Mouse (Mus musculus) erythroblast, embryonic 14.5 days (primary cell): ENCODE results near the gene Trpm3. TPM values are rescaled to one million over a fixed set of nuclear protein-coding genes. Genes with fewer than 3 reads are reported as not detected.

Experiments used
- H3K27me3 ChIP-seq: 2 replicates; pipeline ENCODE4 v1.6.1; 2012; ENCODE audit warnings: inconsistent platforms; ENCODE audit not compliant: control insufficient read depth
- H3K36me3 ChIP-seq: 2 replicates; pipeline ENCODE4 v1.6.1; 2012; ENCODE audit warnings: mild to moderate bottlenecking, inconsistent platforms; ENCODE audit not compliant: control insufficient read depth
- H3K4me1 ChIP-seq: 2 replicates; pipeline ENCODE4 v1.6.1; 2012; ENCODE audit warnings: inconsistent platforms; ENCODE audit not compliant: control insufficient read depth
- H3K4me3 ChIP-seq: replicated peaks from 2 replicates; pipeline ENCODE3; 2012; ENCODE audit warnings: moderate library complexity, mild to moderate bottlenecking, inconsistent platforms
- H3K9me3 ChIP-seq: 2 replicates; pipeline ENCODE4 v1.6.1; 2012; ENCODE audit warnings: low read length, inconsistent platforms, mixed read lengths; ENCODE audit not compliant: control insufficient read depth
- GATA1 ChIP-seq: IDR thresholded peaks from 2 replicates; pipeline ENCODE4 v1.6.1; 2012; ENCODE audit warnings: low read length, inconsistent platforms, mixed read lengths
- TAL1 ChIP-seq: IDR thresholded peaks from 3 replicates; pipeline ENCODE4 v1.6.1; 2012; ENCODE audit warnings: low read length, inconsistent platforms, mixed read lengths
- polyA plus RNA-seq: library from polyadenylated mRNA; stranded (reverse); fragments of >175 nt; gene quantifications from 2 replicates; pipeline ENCODE4 v1.2.3, GENCODE M21; 2012

Trpm3 gene
- polyA plus RNA-seq, 1 experiment = 0.02 TPM

- H3K36me3 ChIP-seq = no peaks in the 10 kb centered on the region
- TF ChIP-seq GATA1 (no peak), TAL1 (no peak)
- H3K27me3 ChIP-seq = no peaks in the 10 kb centered on the region
- H3K4me3 ChIP-seq = no peak overlapping the region
- H3K4me1 ChIP-seq = no peaks in the 10 kb centered on the region
- no peaks in the 10 kb centered on the region for H3K9me3 ChIP-seq
These were observed 162.1 kb downstream of the Trpm3 start for GRCm38 (mm10) chr19:22300906-22301305.

DNA sequence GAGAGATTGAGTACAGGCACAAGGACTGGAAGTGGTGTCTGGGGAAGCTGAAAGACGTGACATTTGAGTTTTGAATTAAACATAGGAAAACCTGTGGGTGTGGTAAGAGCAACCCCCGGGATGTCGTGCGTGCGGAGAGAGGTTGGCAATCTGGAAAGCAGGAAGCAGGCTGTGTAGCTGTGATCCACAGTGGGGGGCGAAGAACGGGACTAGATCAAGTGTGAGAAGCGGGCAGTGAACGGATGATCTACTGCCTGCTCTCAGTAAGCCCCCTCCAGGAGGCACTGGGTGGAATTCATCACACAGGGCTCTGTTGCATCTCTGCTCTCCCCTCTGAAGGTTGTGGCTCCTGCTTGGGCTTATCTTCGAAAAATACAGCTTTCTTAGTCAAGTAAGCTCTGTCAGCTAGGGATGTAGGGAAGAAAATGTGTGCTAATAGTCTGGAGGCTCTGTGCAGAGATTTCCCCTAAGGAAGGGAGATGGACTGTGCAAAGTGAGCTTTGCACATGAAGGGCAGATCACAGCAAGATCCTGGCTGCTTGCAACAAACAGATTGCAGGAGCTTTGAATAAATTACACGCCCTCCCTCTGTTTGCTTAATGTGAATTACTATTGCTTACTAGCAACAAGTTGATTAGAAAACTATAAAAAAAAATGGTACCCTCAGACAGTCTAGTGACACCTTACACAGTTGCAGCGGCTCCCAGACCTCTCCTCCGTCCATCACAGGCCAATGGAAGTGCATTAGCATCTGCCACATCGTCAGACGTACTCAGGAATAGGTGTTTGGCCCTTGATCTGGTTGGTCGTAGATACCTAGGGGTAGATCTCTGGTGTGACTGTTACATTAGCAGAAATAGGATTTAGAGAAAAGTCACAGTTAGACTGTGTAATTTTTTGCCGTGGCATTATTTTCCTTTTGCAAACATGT is 164.4 kb downstream of the Trpm3 start:
- no peaks in the 10 kb centered on the region for H3K36me3 ChIP-seq
- H3K9me3 ChIP-seq = no peaks in the 10 kb centered on the region
- no peaks in the 10 kb centered on the region for H3K27me3 ChIP-seq
- no peak for TF ChIP-seq GATA1
- TF ChIP-seq TAL1 = no peak
- H3K4me3 ChIP-seq = no peak overlapping the region
- no peaks in the 10 kb centered on the region for H3K4me1 ChIP-seq

GRCm38 (mm10) chr19:22303952-22304655 is 165.3 kb downstream of the Trpm3 start:
- Histone ChIP-seq H3K36me3 (no peaks in the 10 kb centered on the region), H3K9me3 (no peaks in the 10 kb centered on the region), H3K27me3 (no peaks in the 10 kb centered on the region), H3K4me3 (no peak overlapping the region), H3K4me1 (no peaks in the 10 kb centered on the region)
- no peak for TF ChIP-seq TAL1
- TF ChIP-seq GATA1 = no peak

DNA sequence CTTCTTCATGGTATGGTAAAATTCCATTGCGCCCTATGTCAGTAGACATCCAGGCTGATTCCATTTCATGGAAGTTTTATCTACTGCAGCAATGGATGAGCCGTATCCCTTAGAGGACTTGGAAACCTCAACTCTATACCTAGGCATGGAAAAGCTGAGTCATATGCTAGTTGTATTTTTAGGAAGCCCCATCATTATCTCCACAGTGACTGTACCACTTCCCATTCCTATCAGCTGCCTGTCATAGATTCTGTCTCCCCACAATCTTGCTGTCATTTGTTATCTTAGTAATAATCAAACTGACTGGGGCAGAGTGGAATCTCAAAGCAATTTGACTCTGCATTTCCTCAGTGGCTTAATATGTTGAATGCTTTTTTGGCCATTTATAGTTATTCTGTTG is 169.2 kb downstream of the Trpm3 start:
- TF ChIP-seq TAL1 (no peak), GATA1 (no peak)
- H3K27me3 ChIP-seq = no peaks in the 10 kb centered on the region
- H3K4me3 ChIP-seq = no peak overlapping the region
- H3K9me3 ChIP-seq = no peaks in the 10 kb centered on the region
- no peaks in the 10 kb centered on the region for H3K4me1 ChIP-seq
- H3K36me3 ChIP-seq = no peaks in the 10 kb centered on the region

GRCm38 (mm10) chr19:22317306-22317705 is 178.5 kb downstream of the Trpm3 start:
- TF ChIP-seq GATA1 (no peak), TAL1 (no peak)
- no peak overlapping the region for H3K4me3 ChIP-seq
- H3K27me3 ChIP-seq = no peaks in the 10 kb centered on the region
- no peaks in the 10 kb centered on the region for H3K9me3 ChIP-seq
- no peaks in the 10 kb centered on the region for H3K36me3 ChIP-seq
- no peaks in the 10 kb centered on the region for H3K4me1 ChIP-seq

DNA sequence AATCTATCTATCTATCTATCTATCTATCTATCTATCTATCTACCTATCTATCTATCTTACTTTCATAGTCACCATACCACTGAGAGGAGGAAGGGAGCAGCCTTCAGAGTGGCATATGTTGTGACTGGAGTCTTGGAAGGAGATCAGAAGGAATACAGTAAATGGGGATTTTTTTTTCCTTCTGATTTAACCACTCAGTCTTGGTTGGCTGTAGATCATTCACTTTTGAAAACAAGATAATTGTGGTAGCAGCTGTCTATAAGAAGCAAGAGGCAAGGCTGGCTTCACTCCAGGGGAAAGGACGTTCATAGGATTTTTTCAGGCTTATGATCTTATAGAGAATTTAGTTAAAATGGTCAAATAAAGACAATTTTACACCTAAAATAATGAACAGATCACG is 188.0 kb downstream of the Trpm3 start:
- Histone ChIP-seq H3K9me3 (no peaks in the 10 kb centered on the region), H3K36me3 (no peaks in the 10 kb centered on the region), H3K4me1 (no peaks in the 10 kb centered on the region), H3K27me3 (no peaks in the 10 kb centered on the region), H3K4me3 (no peak overlapping the region)
- TF ChIP-seq GATA1 = no peak
- no peak for TF ChIP-seq TAL1

DNA sequence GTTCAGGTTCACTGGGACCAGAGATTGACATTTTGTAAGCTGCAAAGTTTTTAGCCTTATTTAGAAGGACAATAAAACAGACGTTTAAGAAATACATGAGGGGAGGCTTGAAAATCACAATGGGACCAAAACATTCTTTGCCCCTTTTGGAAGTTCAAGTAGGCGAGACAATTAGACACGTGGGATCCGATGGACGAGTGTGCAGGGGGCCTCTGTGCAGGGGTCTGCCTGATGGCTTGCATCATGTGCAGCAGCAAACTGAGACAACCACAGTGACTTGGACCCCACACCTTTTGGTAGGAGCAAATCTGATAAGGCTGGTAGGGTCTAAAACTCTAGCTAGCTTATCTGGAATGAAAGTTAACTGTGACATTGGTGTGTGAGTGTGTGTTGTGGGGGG is 188.4 kb downstream of the Trpm3 start:
- Histone ChIP-seq H3K4me1 (no peaks in the 10 kb centered on the region), H3K36me3 (no peaks in the 10 kb centered on the region), H3K4me3 (no peak overlapping the region), H3K9me3 (no peaks in the 10 kb centered on the region), H3K27me3 (no peaks in the 10 kb centered on the region)
- TF ChIP-seq GATA1 (no peak), TAL1 (no peak)

DNA sequence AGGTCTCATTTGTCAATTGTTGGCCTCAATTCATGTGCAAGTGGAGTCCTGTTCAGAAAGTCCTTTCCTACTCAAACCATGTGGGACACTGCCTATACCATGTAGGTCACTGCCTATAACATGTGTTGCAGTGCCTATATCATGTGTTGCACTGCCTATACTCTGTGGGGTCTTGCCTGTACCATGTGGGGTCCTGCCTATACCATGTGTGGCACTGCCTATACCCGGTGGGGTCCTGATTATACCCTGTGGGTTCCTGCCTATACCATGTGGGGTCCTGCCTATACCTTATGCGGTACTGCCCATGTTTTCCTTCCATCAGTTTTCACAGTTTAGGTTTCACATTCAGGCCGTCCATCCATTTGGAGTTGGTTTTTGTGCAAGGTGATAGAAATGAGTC is 197.4 kb downstream of the Trpm3 start:
- Histone ChIP-seq H3K4me1 (no peaks in the 10 kb centered on the region), H3K27me3 (no peaks in the 10 kb centered on the region), H3K4me3 (no peak overlapping the region), H3K36me3 (no peaks in the 10 kb centered on the region), H3K9me3 (no peaks in the 10 kb centered on the region)
- TF ChIP-seq GATA1 (no peak), TAL1 (no peak)

DNA sequence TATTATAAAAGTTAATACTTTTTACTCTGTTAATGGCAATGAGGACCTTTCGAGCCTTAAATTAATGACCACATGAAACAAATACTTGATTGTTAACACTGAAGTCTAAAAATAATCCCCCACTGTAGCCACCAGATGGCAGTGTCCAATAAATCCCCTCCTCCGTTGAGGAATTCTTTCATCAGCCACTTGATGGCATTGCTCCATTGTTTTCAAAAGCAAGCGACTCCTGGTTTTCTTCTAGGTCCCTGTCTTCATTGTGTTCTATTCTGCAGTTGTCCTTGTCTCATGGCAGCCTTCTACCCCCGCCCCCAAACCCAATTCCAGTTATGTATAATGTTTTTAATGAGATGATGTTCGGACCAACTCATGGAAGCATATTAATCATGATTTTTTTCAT is 198.6 kb downstream of the Trpm3 start:
- H3K9me3 ChIP-seq = no peaks in the 10 kb centered on the region
- H3K4me1 ChIP-seq = no peaks in the 10 kb centered on the region
- no peaks in the 10 kb centered on the region for H3K27me3 ChIP-seq
- no peaks in the 10 kb centered on the region for H3K36me3 ChIP-seq
- TF ChIP-seq GATA1 (no peak), TAL1 (no peak)
- no peak overlapping the region for H3K4me3 ChIP-seq
